Mouse (Mus musculus): Measurements from ENCODE around the gene 2310061I04Rik.

DNA sequence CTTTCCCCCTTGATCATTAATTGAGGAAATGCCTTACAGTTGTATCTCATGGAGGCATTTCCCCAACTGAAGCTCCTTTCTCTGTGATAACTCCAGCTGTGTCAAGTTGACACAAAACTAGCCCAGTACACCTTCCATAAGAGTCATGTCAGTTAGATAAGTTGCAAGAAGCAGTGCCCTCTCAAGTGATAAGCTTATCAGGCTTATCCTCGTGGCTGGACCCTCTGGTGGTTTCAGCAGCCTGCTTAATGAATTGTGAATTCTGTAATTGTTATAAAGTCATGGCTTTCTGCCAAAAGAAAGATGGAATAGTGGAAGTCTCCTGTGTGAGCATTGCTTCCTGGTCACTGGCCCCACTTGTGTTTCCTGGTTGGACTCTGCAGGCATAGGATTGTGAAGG, 30.2 kb upstream of the 2310061I04Rik start:
- TF ChIP-seq CTCF (IDR thresholded peaks at IDR 0.05; ENCODE audit: low read depth, low read length): no peak
- TF ChIP-seq POLR2A (IDR thresholded peaks at IDR 0.05; ENCODE audit: borderline replicate concordance, low read depth, low read length): no peak

Data from bone marrow macrophage, adult 2 months (primary cell).